Mouse (Mus musculus): Measurements from ENCODE around the gene Nabp1. TPM values are rescaled to one million over a fixed set of nuclear protein-coding genes. Genes with fewer than 3 reads are reported as not detected.

Gene Nabp1
- polyA plus RNA-seq, 1 experiment from 2014 or later: 29.1 TPM

- no peak overlapping the region for H3K4me2 ChIP-seq (ENCODE audit: low read depth, low read length)
- no peak for ATAC-seq (replicated peaks; ENCODE audit: extremely low read depth, insufficient read depth, low FRiP score)
- WGBS: 80% methylated on average over 5 of the region's 5 CpGs
- no peaks in the 10 kb centered on the region for H3K9me3 ChIP-seq (replicated peaks; ENCODE audit: control insufficient read depth, low read length)
- H3K27ac ChIP-seq (ENCODE audit: low read length): no peak overlapping the region
- H3K27me3 ChIP-seq (ENCODE audit: control insufficient read depth, insufficient read depth, low read length): no peaks in the 10 kb centered on the region
- no peak overlapping the region for H3K4me3 ChIP-seq (ENCODE audit: low read length)
- peaks cover 2% of the 10 kb centered on the region; the same call in 1 of the 2 replicates for H3K4me1 ChIP-seq (ENCODE audit: control insufficient read depth, insufficient read depth, low read length)
- H3K9ac ChIP-seq (ENCODE audit: low read length): no peak overlapping the region
- H3K36me3 ChIP-seq (ENCODE audit: control insufficient read depth, insufficient read depth): no peaks in the 10 kb centered on the region
Measured at GRCm38 (mm10) chr1:51502353-51502752, 24.1 kb upstream of the Nabp1 start.

GRCm38 (mm10) chr1:51501251-51501650, 23.0 kb upstream of the Nabp1 start:
- H3K4me3 ChIP-seq (ENCODE audit: low read length): no peak overlapping the region
- H3K9ac ChIP-seq (ENCODE audit: low read length): no peak overlapping the region
- H3K4me2 ChIP-seq (ENCODE audit: low read depth, low read length): no peak overlapping the region
- H3K27me3 ChIP-seq (ENCODE audit: control insufficient read depth, insufficient read depth, low read length): no peaks in the 10 kb centered on the region
- no peaks in the 10 kb centered on the region for H3K4me1 ChIP-seq (ENCODE audit: control insufficient read depth, insufficient read depth, low read length)
- H3K9me3 ChIP-seq (replicated peaks; ENCODE audit: control insufficient read depth, low read length): no peaks in the 10 kb centered on the region
- WGBS: 46% methylated on average over 12 of the region's 12 CpGs
- no peaks in the 10 kb centered on the region for H3K36me3 ChIP-seq (ENCODE audit: control insufficient read depth, insufficient read depth)
- no peak for ATAC-seq (replicated peaks; ENCODE audit: extremely low read depth, insufficient read depth, low FRiP score)
- H3K27ac ChIP-seq (ENCODE audit: low read length): no peak overlapping the region

- H3K9ac ChIP-seq (ENCODE audit: low read length): no peak overlapping the region
- no peak overlapping the region for H3K27ac ChIP-seq (ENCODE audit: low read length)
- H3K36me3 ChIP-seq (ENCODE audit: control insufficient read depth, insufficient read depth): no peaks in the 10 kb centered on the region
- no peak overlapping the region for H3K4me3 ChIP-seq (ENCODE audit: low read length)
- no peak overlapping the region for H3K4me2 ChIP-seq (ENCODE audit: low read depth, low read length)
- no peaks in the 10 kb centered on the region for H3K9me3 ChIP-seq (replicated peaks; ENCODE audit: control insufficient read depth, low read length)
- no peaks in the 10 kb centered on the region for H3K4me1 ChIP-seq (ENCODE audit: control insufficient read depth, insufficient read depth, low read length)
- no peaks in the 10 kb centered on the region for H3K27me3 ChIP-seq (ENCODE audit: control insufficient read depth, insufficient read depth, low read length)
- WGBS: 62% methylated on average over 2 of the region's 2 CpGs
- ATAC-seq (replicated peaks; ENCODE audit: extremely low read depth, insufficient read depth, low FRiP score): no peak
Measured at GRCm38 (mm10) chr1:51498601-51499098, 20.4 kb upstream of the Nabp1 start.

- WGBS: 82% methylated on average over 1 of the region's 1 CpGs
- no peak overlapping the region for H3K4me3 ChIP-seq (ENCODE audit: low read length)
- no peaks in the 10 kb centered on the region for H3K36me3 ChIP-seq (ENCODE audit: control insufficient read depth, insufficient read depth)
- ATAC-seq (replicated peaks; ENCODE audit: extremely low read depth, insufficient read depth, low FRiP score): no peak
- H3K27ac ChIP-seq (ENCODE audit: low read length): no peak overlapping the region
- no peaks in the 10 kb centered on the region for H3K9me3 ChIP-seq (replicated peaks; ENCODE audit: control insufficient read depth, low read length)
- H3K9ac ChIP-seq (ENCODE audit: low read length): no peak overlapping the region
- no peaks in the 10 kb centered on the region for H3K27me3 ChIP-seq (ENCODE audit: control insufficient read depth, insufficient read depth, low read length)
- H3K4me1 ChIP-seq (ENCODE audit: control insufficient read depth, insufficient read depth, low read length): no peaks in the 10 kb centered on the region
- no peak overlapping the region for H3K4me2 ChIP-seq (ENCODE audit: low read depth, low read length)
Measured at GRCm38 (mm10) chr1:51496163-51496562, 17.9 kb upstream of the Nabp1 start.

GRCm38 (mm10) chr1:51493592-51494307, 15.5 kb upstream of the Nabp1 start:
- H3K9me3 ChIP-seq (replicated peaks; ENCODE audit: control insufficient read depth, low read length): no peaks in the 10 kb centered on the region
- no peak for ATAC-seq (replicated peaks; ENCODE audit: extremely low read depth, insufficient read depth, low FRiP score)
- H3K27me3 ChIP-seq (ENCODE audit: control insufficient read depth, insufficient read depth, low read length): no peaks in the 10 kb centered on the region
- no peaks in the 10 kb centered on the region for H3K36me3 ChIP-seq (ENCODE audit: control insufficient read depth, insufficient read depth)
- WGBS: 79% methylated on average over 7 of the region's 7 CpGs
- no peaks in the 10 kb centered on the region for H3K4me1 ChIP-seq (ENCODE audit: control insufficient read depth, insufficient read depth, low read length)
- no peak overlapping the region for H3K4me3 ChIP-seq (ENCODE audit: low read length)
- no peak overlapping the region for H3K9ac ChIP-seq (ENCODE audit: low read length)
- H3K4me2 ChIP-seq (ENCODE audit: low read depth, low read length): no peak overlapping the region
- no peak overlapping the region for H3K27ac ChIP-seq (ENCODE audit: low read length)

- no peaks in the 10 kb centered on the region for H3K27me3 ChIP-seq (ENCODE audit: control insufficient read depth, insufficient read depth, low read length)
- H3K9me3 ChIP-seq (replicated peaks; ENCODE audit: control insufficient read depth, low read length): no peaks in the 10 kb centered on the region
- H3K36me3 ChIP-seq (ENCODE audit: control insufficient read depth, insufficient read depth): no peaks in the 10 kb centered on the region
- no peak overlapping the region for H3K4me2 ChIP-seq (ENCODE audit: low read depth, low read length)
- WGBS: 62% methylated on average over 1 of the region's 1 CpGs
- no peak overlapping the region for H3K9ac ChIP-seq (ENCODE audit: low read length)
- H3K4me1 ChIP-seq (ENCODE audit: control insufficient read depth, insufficient read depth, low read length): peaks cover 3% of the 10 kb centered on the region; the same call in 1 of the 2 replicates
- no peak overlapping the region for H3K4me3 ChIP-seq (ENCODE audit: low read length)
- ATAC-seq (replicated peaks; ENCODE audit: extremely low read depth, insufficient read depth, low FRiP score): no peak
- H3K27ac ChIP-seq (ENCODE audit: low read length): no peak overlapping the region
Measured at GRCm38 (mm10) chr1:51486291-51486690, 8.1 kb upstream of the Nabp1 start.

- Histone ChIP-seq H3K4me3 (ENCODE audit: low read length) (no peak overlapping the region), H3K4me1 (ENCODE audit: control insufficient read depth, insufficient read depth, low read length) (peaks cover 6% of the 10 kb centered on the region; the same call in 1 of the 2 replicates), H3K36me3 (ENCODE audit: control insufficient read depth, insufficient read depth) (peaks cover 5% of the 10 kb centered on the region; the same call in 1 of the 2 replicates), H3K9me3 (replicated peaks; ENCODE audit: control insufficient read depth, low read length) (no peaks in the 10 kb centered on the region), H3K4me2 (ENCODE audit: low read depth, low read length) (no peak overlapping the region), H3K9ac (ENCODE audit: low read length) (no peak overlapping the region), H3K27me3 (ENCODE audit: control insufficient read depth, insufficient read depth, low read length) (no peaks in the 10 kb centered on the region), H3K27ac (ENCODE audit: low read length) (no peak overlapping the region)
- ATAC-seq (replicated peaks; ENCODE audit: extremely low read depth, insufficient read depth, low FRiP score): no peak
Measured at GRCm38 (mm10) chr1:51480386-51480785, 2.2 kb upstream of the Nabp1 start.

GRCm38 (mm10) chr1:51479691-51480090, 1.5 kb upstream of the Nabp1 start:
- WGBS: 96% methylated on average over 1 of the region's 1 CpGs
- Histone ChIP-seq H3K27me3 (ENCODE audit: control insufficient read depth, insufficient read depth, low read length) (no peaks in the 10 kb centered on the region), H3K9me3 (replicated peaks; ENCODE audit: control insufficient read depth, low read length) (no peaks in the 10 kb centered on the region), H3K4me2 (ENCODE audit: low read depth, low read length) (no peak overlapping the region), H3K4me3 (ENCODE audit: low read length) (no peak overlapping the region), H3K4me1 (ENCODE audit: control insufficient read depth, insufficient read depth, low read length) (peaks cover 6% of the 10 kb centered on the region; the same call in 1 of the 2 replicates), H3K9ac (ENCODE audit: low read length) (no peak overlapping the region), H3K27ac (ENCODE audit: low read length) (peak overlapping the region; percentile 17; the same call in 1 of the 2 replicates), H3K36me3 (ENCODE audit: control insufficient read depth, insufficient read depth) (peaks cover 5% of the 10 kb centered on the region; the same call in 1 of the 2 replicates)
- ATAC-seq (replicated peaks; ENCODE audit: extremely low read depth, insufficient read depth, low FRiP score): no peak

GRCm38 (mm10) chr1:51479027-51479329, 753 bp upstream of the Nabp1 start:
- WGBS: 60% methylated on average over 1 of the region's 1 CpGs
- H3K9me3 ChIP-seq (replicated peaks; ENCODE audit: control insufficient read depth, low read length): no peaks in the 10 kb centered on the region
- ATAC-seq (replicated peaks; ENCODE audit: extremely low read depth, insufficient read depth, low FRiP score): no peak

More at GRCm38 (mm10) chr1:51479027-51479329, 753 bp upstream of the Nabp1 start:
- peak overlapping the region; percentile 82 for H3K4me3 ChIP-seq (ENCODE audit: low read length)
- peak overlapping the region; percentile 65 for H3K4me2 ChIP-seq (ENCODE audit: low read depth, low read length)
- peak overlapping the region; percentile 92 for H3K27ac ChIP-seq (ENCODE audit: low read length)
- H3K9ac ChIP-seq (ENCODE audit: low read length): peak overlapping the region; percentile 84
- H3K27me3 ChIP-seq (ENCODE audit: control insufficient read depth, insufficient read depth, low read length): no peaks in the 10 kb centered on the region
- H3K4me1 ChIP-seq (ENCODE audit: control insufficient read depth, insufficient read depth, low read length): peaks cover 6% of the 10 kb centered on the region; the same call in 1 of the 2 replicates
- peaks cover 5% of the 10 kb centered on the region; the same call in 1 of the 2 replicates for H3K36me3 ChIP-seq (ENCODE audit: control insufficient read depth, insufficient read depth)
